Mouse (Mus musculus) CH12.LX (cell line): ENCODE data around the gene Ppp1r7. TPM values are rescaled to one million over a fixed set of nuclear protein-coding genes. Genes with fewer than 3 reads are reported as not detected.

Source experiments
- DNase-seq: peaks from one replicate; pipeline ENCODE4 v3.0.0-alpha.2; 2013; ENCODE audit errors: extremely low read depth
- H3K27ac ChIP-seq: 2 replicates; pipeline ENCODE4 v1.5.1; 2012; ENCODE audit warnings: low read depth, mild to moderate bottlenecking, control low read depth, moderate library complexity; ENCODE audit not compliant: insufficient read depth
- H3K27me3 ChIP-seq: replicated peaks from 2 replicates; pipeline ENCODE3; 2012; ENCODE audit warnings: inconsistent platforms
- H3K36me3 ChIP-seq, 2 experiments: replicated peaks in 1 of 2; 2 replicates each; pipeline versions ENCODE3 to v1.6.1; 2012; ENCODE audit warnings: inconsistent platforms in 1 of 2, low read length in 1 of 2, mild to moderate bottlenecking in 1 of 2, mixed read lengths in 1 of 2, moderate library complexity in 1 of 2; ENCODE audit not compliant: control insufficient read depth in 1 of 2, insufficient read depth in 1 of 2
- H3K4me1 ChIP-seq, 2 experiments: 2 replicates each; pipeline ENCODE4 v1.6.1; 2012; ENCODE audit warnings: inconsistent platforms in 1 of 2, moderate library complexity in 1 of 2; ENCODE audit not compliant: insufficient read depth in 2 of 2, control insufficient read depth in 1 of 2
- H3K4me2 ChIP-seq: 2 replicates; pipeline ENCODE4 v1.6.1; 2012; ENCODE audit warnings: low read depth, mild to moderate bottlenecking, control low read depth; ENCODE audit not compliant: poor library complexity, insufficient read depth, severe bottlenecking
- H3K4me3 ChIP-seq, 3 experiments: fragments of 150-350 bp in 1 of 3; sonication (generic) in 1 of 3; replicated peaks in 1 of 3; 2 replicates each; pipeline versions ENCODE3 to v1.5.1; 2011 to 2012; ENCODE audit warnings: low read depth in 2 of 3, low read length in 2 of 3, mild to moderate bottlenecking in 2 of 3, moderate library complexity in 2 of 3, control low read depth in 1 of 3, improper control_type of control experiment in 1 of 3, inconsistent platforms in 1 of 3, mixed read lengths in 1 of 3; ENCODE audit not compliant: poor library complexity in 1 of 3
- H3K79me2 ChIP-seq: replicated peaks from 2 replicates; pipeline ENCODE4 v1.6.1; 2012; ENCODE audit warnings: mild to moderate bottlenecking, moderate library complexity; ENCODE audit not compliant: control insufficient read depth, poor library complexity, insufficient read depth, severe bottlenecking; ENCODE audit errors: extremely low read depth
- H3K9ac ChIP-seq: 2 replicates; pipeline ENCODE4 v1.6.1; 2012; ENCODE audit warnings: low read depth, mild to moderate bottlenecking, control low read depth, moderate library complexity; ENCODE audit not compliant: insufficient read depth
- H3K9me3 ChIP-seq: replicated peaks from 2 replicates; pipeline ENCODE3; 2012; ENCODE audit warnings: low read length, inconsistent platforms, mixed read lengths
- CHD1 ChIP-seq: IDR thresholded peaks from 2 replicates; pipeline ENCODE4 v1.6.1; 2012; ENCODE audit warnings: low read depth, low read length, improper control_type of control experiment, inconsistent platforms
- CTCF ChIP-seq, 2 experiments: IDR thresholded peaks in 1 of 2; conservative IDR thresholded peaks in 1 of 2; 2 replicates each; pipeline ENCODE4 v1.5.1; 2011 to 2012; ENCODE audit warnings: low read depth in 2 of 2, low read length in 2 of 2, improper control_type of control experiment in 1 of 2, inconsistent platforms in 1 of 2, mild to moderate bottlenecking in 1 of 2, moderate library complexity in 1 of 2
- ELF1 ChIP-seq: IDR thresholded peaks from 2 replicates; pipeline ENCODE4 v1.6.1; 2014; ENCODE audit warnings: low read depth, mild to moderate bottlenecking, inconsistent platforms, low read length, improper control_type of control experiment
- EP300 ChIP-seq: IDR thresholded peaks from 2 replicates; pipeline ENCODE4 v1.6.1; 2011; ENCODE audit warnings: low read length, improper control_type of control experiment
- IRF4 ChIP-seq: IDR thresholded peaks from 2 replicates; pipeline ENCODE4 v1.6.1; 2014; ENCODE audit warnings: low read depth, mild to moderate bottlenecking, inconsistent platforms, low read length, improper control_type of control experiment
- JUN ChIP-seq: IDR thresholded peaks from 2 replicates; pipeline ENCODE4 v1.6.1; 2011; ENCODE audit warnings: low read depth, mild to moderate bottlenecking, low read length, improper control_type of control experiment, moderate library complexity; ENCODE audit not compliant: insufficient read depth
- KAT2A ChIP-seq: IDR thresholded peaks from 2 replicates; pipeline ENCODE4 v1.6.1; 2012; ENCODE audit warnings: low read length, improper control_type of control experiment, inconsistent platforms; ENCODE audit not compliant: insufficient replicate concordance
- MAFK ChIP-seq: IDR thresholded peaks from 2 replicates; pipeline ENCODE4 v1.6.1; 2011; ENCODE audit warnings: low read length, improper control_type of control experiment; ENCODE audit not compliant: insufficient replicate concordance
- MEF2A ChIP-seq: IDR thresholded peaks from 2 replicates; pipeline ENCODE4 v1.6.1; 2014; ENCODE audit warnings: low read depth, mild to moderate bottlenecking, inconsistent platforms, low read length, improper control_type of control experiment, borderline replicate concordance
- NELFE ChIP-seq: IDR thresholded peaks from 2 replicates; pipeline ENCODE4 v1.6.1; 2011; ENCODE audit warnings: low read depth, low read length, improper control_type of control experiment
- NRF1 ChIP-seq: IDR thresholded peaks from 2 replicates; pipeline ENCODE4 v1.6.1; 2014; ENCODE audit warnings: low read depth, mild to moderate bottlenecking, inconsistent platforms, low read length, improper control_type of control experiment, moderate library complexity
- PAX5 ChIP-seq: IDR thresholded peaks from 2 replicates; pipeline ENCODE4 v1.6.1; 2012; ENCODE audit warnings: low read length, inconsistent platforms, mixed read lengths
- POLR2A ChIP-seq: IDR thresholded peaks from 2 replicates; pipeline ENCODE4 v1.6.1; 2011; ENCODE audit warnings: low read depth, mild to moderate bottlenecking, improper control_type of control experiment, low read length
- SMC3 ChIP-seq: IDR thresholded peaks from 2 replicates; pipeline ENCODE4 v1.6.1; 2011; ENCODE audit warnings: low read depth, low read length, improper control_type of control experiment
- TBP ChIP-seq: conservative IDR thresholded peaks from 2 replicates; pipeline ENCODE4 v1.6.1; 2011; ENCODE audit warnings: low read depth, low read length, improper control_type of control experiment
- TCF12 ChIP-seq: IDR thresholded peaks from 2 replicates; pipeline ENCODE4 v1.6.1; 2014; ENCODE audit warnings: low read depth, mild to moderate bottlenecking, inconsistent platforms, low read length, improper control_type of control experiment
- ZNF384 ChIP-seq: IDR thresholded peaks from 2 replicates; pipeline ENCODE4 v1.6.1; 2012; ENCODE audit warnings: low read depth, low read length, improper control_type of control experiment, inconsistent platforms
- dilution Hi-C: fragments of 300-500 bp; cut with MboI; formaldehyde crosslinking; loops from 2 replicates; pipeline ENCODE4 v1.14.3; 2020; ENCODE audit warnings: low sequenced_read_pairs; ENCODE audit not compliant: extremely low pct_unique_long_range_greater_than_20kb, extremely low pct_ligation_motif_present
- in situ Hi-C: fragments of 300-500 bp; cut with MboI; formaldehyde crosslinking; loops from 3 replicates; pipeline ENCODE4 v1.14.3; 2019; ENCODE audit warnings: low sequenced_read_pairs, low pct_ligation_motif_present, low pct_unique_long_range_greater_than_20kb, mixed read lengths
- polyA plus RNA-seq: library from polyadenylated mRNA; unstranded; fragments of >175 nt; gene quantifications from 2 replicates; pipeline ENCODE4 v1.2.1, GENCODE M21; 2012; ENCODE audit warnings: low read depth; ENCODE audit not compliant: insufficient read length
- total RNA-seq, 2 experiments: library from RNA; depleted of rRNA; stranded (reverse); fragments of 300-350 nt in 1 of 2; fragments of >200 nt in 1 of 2; gene quantifications; 2 replicates each; pipeline ENCODE4 v1.2.3; 2012 to 2014

Gene Ppp1r7
- total and polyA plus RNA-seq, 3 experiments = 13.6 to 62.6 (median 17.3) TPM

- DNase-seq = no peak
- Histone ChIP-seq H3K27me3 (peaks cover 1% of the 10 kb centered on the region), H3K27ac (no peak overlapping the region), H3K4me1 (peaks cover 6 to 17% of the 10 kb centered on the region in 2 experiments), H3K9me3 (no peaks in the 10 kb centered on the region), H3K9ac (no peak overlapping the region), H3K4me2 (no peak overlapping the region), H3K36me3 (no peaks in the 10 kb centered on the region), H3K79me2 (no peaks in the 10 kb centered on the region), H3K4me3 (no peak overlapping the region)
- TF ChIP-seq MAFK = no peak
- no peak for TF ChIP-seq ELF1
- TF ChIP-seq CTCF (conservative IDR thresholded peaks at IDR 0.05 in 1 of 2, IDR thresholded peaks at IDR 0.05 in 1 of 2; ENCODE audit: low read depth in 2 of 2, low read length in 2 of 2) = peak in 1 of 2 experiments; percentile 62; a peak in 2 of 4 replicates
- in situ Hi-C loops = no loop called here
- dilution Hi-C loops = no loop called here
These were observed 36.5 kb downstream of the Ppp1r7 start for GRCm38 (mm10) chr1:93379117-93379516.

DNA sequence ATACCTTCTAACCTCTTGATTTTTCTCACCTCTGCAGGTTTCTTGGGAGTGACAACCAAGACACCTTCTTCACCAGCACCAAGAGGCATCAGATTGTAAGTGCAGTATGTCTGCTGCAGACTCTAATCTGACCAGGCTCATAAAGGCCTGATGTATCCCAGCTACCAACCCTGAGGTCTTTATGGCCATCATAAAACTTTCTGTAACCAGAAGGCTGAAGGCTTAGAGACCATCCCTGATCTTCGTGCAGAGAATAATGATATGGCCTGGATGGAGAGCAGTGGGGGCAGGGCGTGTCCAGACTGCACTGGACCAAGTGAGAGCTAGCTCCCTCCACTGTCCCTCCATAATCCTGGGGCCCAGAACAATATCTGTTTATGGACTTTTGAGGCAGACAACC, 44.5 kb downstream of the Ppp1r7 start:
- Histone ChIP-seq H3K36me3 (no peaks in the 10 kb centered on the region), H3K27me3 (no peaks in the 10 kb centered on the region), H3K4me3 (no peak overlapping the region), H3K4me2 (no peak overlapping the region), H3K9ac (no peak overlapping the region), H3K4me1 (peaks cover 5% of the 10 kb centered on the region in 2 experiments; a peak in 3 of 4 replicates), H3K9me3 (no peaks in the 10 kb centered on the region), H3K27ac (no peak overlapping the region), H3K79me2 (no peaks in the 10 kb centered on the region)
- in situ Hi-C loops = no loop called here
- dilution Hi-C loops = no loop called here
- TF ChIP-seq TCF12 (no peak), SMC3 (no peak), CHD1 (no peak), PAX5 (no peak), KAT2A (no peak), ZNF384 (no peak), NRF1 (no peak), EP300 (no peak), MEF2A (no peak), POLR2A (no peak)
- no peak for DNase-seq

DNA sequence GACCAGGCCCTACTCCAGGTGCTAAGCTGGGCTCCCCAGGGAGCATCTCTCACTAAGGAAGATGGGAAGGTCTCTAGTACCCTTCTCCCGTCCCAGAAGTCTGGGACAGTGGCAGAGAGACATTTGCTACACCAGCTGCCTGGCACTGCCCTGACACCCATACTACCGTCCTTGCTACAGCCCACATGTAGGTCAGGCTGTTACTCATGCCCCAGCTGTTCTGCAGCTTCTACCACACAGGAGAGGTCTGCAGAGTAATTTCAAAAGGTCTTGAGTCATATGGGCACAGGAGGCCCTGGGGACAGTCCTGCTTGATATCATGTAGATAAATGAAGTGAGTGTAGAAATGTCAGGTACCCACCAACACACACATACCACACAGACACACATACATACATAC, 46.3 kb downstream of the Ppp1r7 start:
- in situ Hi-C loops = no loop called here
- H3K9ac ChIP-seq = no peak overlapping the region
- H3K27ac ChIP-seq = no peak overlapping the region
- no peak overlapping the region for H3K4me2 ChIP-seq
- dilution Hi-C loops = no loop called here
- H3K27me3 ChIP-seq = no peaks in the 10 kb centered on the region
- no peaks in the 10 kb centered on the region for H3K9me3 ChIP-seq
- no peaks in the 10 kb centered on the region for H3K36me3 ChIP-seq
- peaks cover 5 to 8% of the 10 kb centered on the region in 2 experiments; a peak in 3 of 4 replicates for H3K4me1 ChIP-seq
- no peak for DNase-seq
- no peaks in the 10 kb centered on the region for H3K79me2 ChIP-seq
- TF ChIP-seq IRF4 (0 out of 2 replicates have a peak, but pooled peaks have one; percentile 14), NELFE (no peak), TBP (no peak), JUN (no peak)
- H3K4me3 ChIP-seq = no peak overlapping the region
